Mouse (Mus musculus) subcutaneous adipose tissue, adult 2 months (tissue): ENCODE results near the gene Scamp5. TPM values are rescaled to one million over a fixed set of nuclear protein-coding genes. Genes with fewer than 3 reads are reported as not detected.

Source experiments
- polyA plus RNA-seq: library from polyadenylated mRNA; depleted of rRNA; stranded (reverse); fragments of >200 nt; gene quantifications from 2 replicates; pipeline ENCODE4 v1.2.3, GENCODE M21; 2012; ENCODE audit warnings: low replicate concordance; rRNA removed

The Scamp5 gene
- 31.3 and 41.5 TPM in 2 replicates for polyA plus RNA-seq

DNA sequence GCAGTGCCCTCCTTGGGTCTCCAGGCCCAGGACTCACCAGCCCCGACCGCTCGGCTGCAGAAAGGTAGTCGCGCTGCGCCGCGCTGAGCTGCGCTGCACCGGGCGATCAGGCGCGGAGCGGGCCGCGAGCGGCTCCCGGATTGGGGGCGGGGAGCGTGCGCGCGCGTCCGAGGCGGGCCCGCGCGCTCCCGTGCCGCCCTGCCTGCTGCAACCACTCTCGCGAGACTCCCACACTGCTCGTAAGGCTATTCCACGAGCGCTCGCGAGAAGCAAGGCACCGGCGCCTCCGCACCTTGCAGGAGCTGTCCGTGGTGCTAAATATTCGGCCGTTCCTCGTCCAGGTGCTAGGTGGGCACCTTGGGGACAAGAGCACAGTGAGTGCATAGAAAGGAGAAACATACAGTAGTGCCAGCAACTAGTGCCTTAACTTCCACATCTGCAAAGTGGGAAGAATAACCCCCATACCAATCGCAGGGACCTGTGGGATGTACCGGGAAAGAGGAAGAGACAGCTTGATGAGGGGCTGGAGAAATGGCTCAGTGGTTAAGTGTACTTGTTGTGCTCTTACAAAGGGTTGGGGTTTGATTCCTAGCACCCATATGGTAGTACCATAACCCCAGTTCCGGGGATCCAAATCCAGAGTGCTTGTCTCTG is at the start of gene Scamp5:
Gene Scamp5, minus strand, starts transcription at position 165 of the 654 bp plus-strand sequence.

DNA sequence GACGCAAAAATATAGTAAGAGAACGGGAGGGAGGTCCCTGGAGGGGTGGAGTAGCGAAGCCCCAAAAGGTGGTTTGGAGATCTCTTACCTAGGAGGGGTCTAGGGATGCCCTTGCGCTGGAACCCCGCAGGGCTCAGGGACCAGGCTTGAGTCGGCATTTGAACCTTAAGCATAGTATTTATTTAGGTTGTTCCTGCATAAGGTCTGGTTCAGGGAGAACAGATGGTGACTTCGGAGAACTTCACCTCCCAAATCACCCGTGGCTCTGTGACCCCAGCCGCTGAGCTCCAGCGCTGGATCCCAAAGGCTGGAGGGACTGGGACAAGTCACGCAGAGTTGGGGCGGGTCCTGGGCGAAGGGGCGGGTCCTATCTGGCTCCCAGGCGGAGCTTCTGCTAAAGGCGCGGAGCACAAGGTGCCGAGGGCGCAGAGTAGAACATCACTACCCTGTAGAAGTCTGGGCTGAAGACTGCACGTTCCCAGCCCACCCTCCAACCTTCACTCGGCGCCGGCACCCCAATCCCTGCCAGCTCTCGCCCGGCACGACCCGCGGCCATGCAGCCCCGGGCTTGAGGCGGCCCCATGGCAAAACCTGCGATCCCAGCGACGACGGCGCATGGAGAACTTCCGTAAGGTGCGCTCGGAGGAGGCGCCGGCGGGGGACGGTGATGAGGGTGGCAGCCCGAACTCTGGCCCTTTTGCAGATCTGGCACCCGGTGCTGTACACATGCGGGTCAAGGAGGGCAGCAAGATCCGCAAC is 35.9 kb upstream of the Scamp5 start, which contains the start of gene Rpp25:
Gene Rpp25, plus strand, starts transcription at position 405 of the 759 bp plus-strand sequence.

GRCm38 (mm10) chr9:57439522-57440295 is 28.2 kb downstream of the Scamp5 start, which contains the start of gene Ppcdc:
Gene Ppcdc, minus strand, starts transcription at chr9:57440124.

Other genes with a start within 250 kb of the Scamp5 start
- not detected in 2 replicates for gene Trcg1, start 231.5 kb downstream of the Scamp5 start, polyA plus RNA-seq
- 8.6 and 27.9 TPM in 2 replicates for gene 1700017B05Rik, start 205.4 kb downstream of the Scamp5 start, polyA plus RNA-seq
- 40.6 and 42.8 TPM in 2 replicates for gene Ppcdc, start 27.9 kb downstream of the Scamp5 start, polyA plus RNA-seq
- gene Rpp25, start 36.0 kb upstream of the Scamp5 start, polyA plus RNA-seq = 0.64 and 2.9 TPM in 2 replicates
- gene Cox5a, start 53.2 kb upstream of the Scamp5 start, polyA plus RNA-seq = 340 and 349 TPM in 2 replicates
- 9.7 and 18.3 TPM in 2 replicates for gene Fam219b, start 69.5 kb upstream of the Scamp5 start, polyA plus RNA-seq
- gene Mpi, start 84.7 kb upstream of the Scamp5 start, polyA plus RNA-seq = 36.8 and 58.0 TPM in 2 replicates
- 80.3 and 132 TPM in 2 replicates for gene Scamp2, start 92.9 kb upstream of the Scamp5 start, polyA plus RNA-seq
- 28.6 and 44.0 TPM in 2 replicates for gene Ulk3, start 121.4 kb upstream of the Scamp5 start, polyA plus RNA-seq
- gene Cplx3, start 138.2 kb upstream of the Scamp5 start, polyA plus RNA-seq = not detected in 2 replicates
- gene Lman1l, start 152.7 kb upstream of the Scamp5 start, polyA plus RNA-seq = not detected in 2 replicates
- 55.4 and 57.6 TPM in 2 replicates for gene Csk, start 185.6 kb upstream of the Scamp5 start, polyA plus RNA-seq
- 0.08 TPM in 1 of 2 replicates, not detected in the other for gene Cyp1a2, start 215.6 kb upstream of the Scamp5 start, polyA plus RNA-seq
- 1.3 and 3.2 TPM in 2 replicates for gene Cyp1a1, start 219.9 kb upstream of the Scamp5 start, polyA plus RNA-seq
- gene Edc3, start 240.5 kb upstream of the Scamp5 start, polyA plus RNA-seq = 10.7 and 15.8 TPM in 2 replicates